Mouse (Mus musculus): ENCODE measurements around the gene Alox12e.
A peak's percentile ranks its signal among the peaks of the same experiment; 100 is the strongest.

Alox12e gene

GRCm38 (mm10) chr11:70285686-70286085 lies 36.7 kb downstream of the Alox12e start:
- DNase-seq (ENCODE audit: low spot score in 2 of 2) = no peak

- DNase-seq (ENCODE audit: low spot score in 2 of 2) = no peak
These were observed 37.7 kb downstream of the Alox12e start for GRCm38 (mm10) chr11:70284757-70285156.

- DNase-seq (ENCODE audit: low spot score in 2 of 2) = no peak
These were observed 38.8 kb downstream of the Alox12e start for GRCm38 (mm10) chr11:70283666-70284065.

GRCm38 (mm10) chr11:70280441-70280840 lies 42.0 kb downstream of the Alox12e start:
- no peak for DNase-seq (ENCODE audit: low spot score in 2 of 2)

GRCm38 (mm10) chr11:70278961-70279360 lies 43.5 kb downstream of the Alox12e start:
- peak in 1 of 2 experiments; percentile 14 for DNase-seq (ENCODE audit: low spot score in 2 of 2)

- no peak for DNase-seq (ENCODE audit: low spot score in 2 of 2)
These were observed 50.8 kb downstream of the Alox12e start for GRCm38 (mm10) chr11:70271641-70272040.

GRCm38 (mm10) chr11:70266405-70266804 lies 56.0 kb downstream of the Alox12e start:
- no peak for DNase-seq (ENCODE audit: low spot score in 2 of 2)

- DNase-seq (ENCODE audit: low spot score in 2 of 2) = no peak
These were observed 56.6 kb downstream of the Alox12e start for GRCm38 (mm10) chr11:70265819-70266218.
